Mouse (Mus musculus) embryo, embryonic 11 days (tissue): ENCODE measurements around the gene Itga6.

Source experiments
- DNase-seq: peaks from one replicate; pipeline ENCODE4 v3.0.0-alpha.2; 2015

Gene Itga6

GRCm38 (mm10) chr2:71764961-71765735 is 19.7 kb downstream of the Itga6 start:
- no peak for DNase-seq

DNA sequence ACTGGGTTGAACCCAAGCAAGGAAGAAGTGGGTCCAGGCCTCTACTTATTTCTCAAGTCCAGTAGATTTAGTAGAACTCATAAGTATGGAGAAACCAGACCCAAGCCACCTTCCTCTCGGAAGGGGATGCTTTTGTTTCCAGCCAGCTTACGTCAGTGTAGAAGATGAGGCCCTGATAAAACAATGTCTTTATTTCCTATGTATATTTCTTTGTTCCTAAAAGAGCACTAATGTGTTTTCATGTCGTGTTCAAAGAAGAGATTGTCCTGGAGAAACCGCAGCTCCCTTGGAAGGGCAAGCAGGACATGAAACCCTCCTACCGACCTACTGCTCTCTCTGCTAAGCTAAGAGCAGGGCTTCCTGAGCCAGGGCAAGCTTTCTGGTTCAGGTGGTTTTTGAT is 20.6 kb downstream of the Itga6 start:
- no peak for DNase-seq

DNA sequence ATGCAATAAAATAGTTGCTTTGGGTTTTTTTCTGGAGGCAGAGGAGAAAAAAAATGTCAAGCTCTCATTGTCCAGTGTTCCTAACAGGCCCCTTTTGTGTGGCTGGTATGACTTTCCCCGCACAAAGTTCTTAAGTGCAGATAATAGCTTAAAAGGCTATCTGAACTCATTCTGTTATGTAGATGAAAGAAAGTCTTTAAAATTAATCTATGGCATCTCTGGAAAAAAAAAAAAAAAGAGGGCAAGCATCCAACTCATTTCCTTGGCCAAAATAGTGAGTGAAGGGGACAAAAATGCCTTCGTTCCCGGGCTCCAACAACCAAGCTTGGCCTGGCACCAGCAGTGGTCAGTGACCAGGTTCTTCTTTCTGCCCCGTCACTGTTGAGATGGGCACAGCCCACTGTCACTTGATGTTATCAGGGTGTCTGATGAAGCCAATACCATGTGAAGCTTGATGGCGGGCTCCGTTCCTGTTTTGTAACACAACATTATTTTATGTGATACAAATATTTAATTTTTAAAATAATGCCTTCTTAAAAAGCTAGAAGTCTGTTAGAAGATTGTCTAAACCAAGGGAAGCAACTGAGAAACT is 21.7 kb downstream of the Itga6 start:
- DNase-seq: no peak

GRCm38 (mm10) chr2:71771762-71772161 is 26.3 kb downstream of the Itga6 start:
- DNase-seq: no peak

- DNase-seq: no peak
Observed at GRCm38 (mm10) chr2:71773714-71774113, 28.3 kb downstream of the Itga6 start.

DNA sequence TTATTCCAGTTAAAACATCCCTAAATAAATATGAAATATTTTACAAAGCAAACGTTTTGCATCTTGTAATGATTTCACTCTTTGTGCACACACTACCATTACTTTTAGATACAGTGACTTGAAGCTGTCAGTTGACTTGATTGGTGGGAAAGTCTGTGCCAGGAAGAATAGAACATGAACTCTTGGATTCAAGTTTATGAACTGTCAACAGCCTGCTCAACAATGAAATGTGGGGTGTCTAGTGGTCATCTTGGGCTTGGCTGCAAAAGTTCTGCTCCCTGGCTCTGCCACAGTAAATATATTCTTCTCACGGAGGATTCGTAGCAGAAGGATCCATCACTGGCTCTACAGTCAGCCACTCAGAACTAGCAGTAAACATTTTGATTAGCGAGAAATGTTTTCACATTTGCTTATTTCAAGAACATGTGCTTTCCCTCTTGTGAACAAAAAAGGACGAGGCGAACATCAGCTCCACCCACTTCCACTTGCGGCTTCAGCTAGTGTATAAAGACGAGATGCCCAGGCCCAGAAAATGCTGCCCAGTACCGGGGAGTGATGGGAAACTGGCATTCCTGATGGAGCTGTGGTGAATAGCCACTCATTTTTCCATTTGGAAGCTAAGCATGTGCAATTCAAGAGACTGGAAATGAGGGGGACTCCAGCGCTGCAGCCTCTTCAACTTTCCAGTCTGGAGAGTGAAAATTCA is 29.0 kb downstream of the Itga6 start:
- no peak for DNase-seq

GRCm38 (mm10) chr2:71775201-71775611 is 29.8 kb downstream of the Itga6 start:
- DNase-seq: peak; percentile 40

GRCm38 (mm10) chr2:71779266-71779888 is 34.0 kb downstream of the Itga6 start:
- peak; percentile 37 for DNase-seq

- DNase-seq: peak; percentile 22
Observed at GRCm38 (mm10) chr2:71780016-71780415, 34.6 kb downstream of the Itga6 start.

- DNase-seq: no peak
Observed at GRCm38 (mm10) chr2:71785260-71785659, 39.8 kb downstream of the Itga6 start.

GRCm38 (mm10) chr2:71786060-71786459 is 40.6 kb downstream of the Itga6 start:
- DNase-seq: no peak

- DNase-seq: peak; percentile 88
Observed at GRCm38 (mm10) chr2:71786591-71787155, 41.3 kb downstream of the Itga6 start.

- DNase-seq: peak; percentile 70
Observed at GRCm38 (mm10) chr2:71787156-71787590, 41.8 kb downstream of the Itga6 start.

DNA sequence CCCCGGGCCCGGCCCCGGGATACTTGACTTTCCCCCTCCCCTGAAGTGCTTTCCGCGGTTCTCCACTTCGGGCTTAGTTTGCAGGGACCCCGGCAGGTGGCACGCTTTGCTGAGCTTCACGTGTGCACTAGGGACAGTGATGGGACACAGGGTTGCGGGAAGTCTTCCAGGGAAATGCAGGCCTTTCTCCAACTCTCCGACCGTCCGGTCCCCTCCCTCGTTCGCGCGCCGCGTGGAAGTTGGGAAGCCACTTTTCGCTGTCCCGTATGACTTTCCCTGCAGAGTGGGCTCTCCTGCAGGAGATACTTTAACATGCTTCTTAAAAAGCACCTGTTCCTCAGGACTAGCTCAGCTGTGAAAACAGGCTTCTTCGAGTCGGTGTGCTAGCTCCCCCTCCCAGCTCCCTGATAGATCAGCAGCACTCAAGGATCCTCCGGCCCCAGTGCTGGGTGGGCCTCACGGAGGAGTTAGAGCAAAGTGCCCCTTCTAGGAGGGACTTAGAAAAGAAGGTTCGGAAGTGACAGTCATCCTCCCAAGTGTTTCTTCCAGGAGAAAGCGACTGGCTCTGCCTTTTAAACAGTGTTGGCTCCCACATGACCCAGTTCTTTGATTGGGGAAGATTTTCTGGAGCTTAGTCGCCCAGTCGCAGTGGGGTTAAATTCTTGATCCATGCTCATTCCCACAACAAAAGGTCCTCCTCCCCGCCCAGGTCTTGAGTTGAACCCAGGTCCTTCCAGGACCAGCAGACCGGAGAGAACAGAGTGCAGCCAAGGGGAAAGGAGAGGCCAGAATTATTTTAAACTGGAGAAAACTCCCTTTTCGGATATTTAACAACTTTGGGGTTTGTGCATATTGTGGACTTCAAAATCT is 42.4 kb downstream of the Itga6 start:
- DNase-seq: peak; percentile 65

GRCm38 (mm10) chr2:71790752-71791151 is 45.3 kb downstream of the Itga6 start:
- DNase-seq: no peak

DNA sequence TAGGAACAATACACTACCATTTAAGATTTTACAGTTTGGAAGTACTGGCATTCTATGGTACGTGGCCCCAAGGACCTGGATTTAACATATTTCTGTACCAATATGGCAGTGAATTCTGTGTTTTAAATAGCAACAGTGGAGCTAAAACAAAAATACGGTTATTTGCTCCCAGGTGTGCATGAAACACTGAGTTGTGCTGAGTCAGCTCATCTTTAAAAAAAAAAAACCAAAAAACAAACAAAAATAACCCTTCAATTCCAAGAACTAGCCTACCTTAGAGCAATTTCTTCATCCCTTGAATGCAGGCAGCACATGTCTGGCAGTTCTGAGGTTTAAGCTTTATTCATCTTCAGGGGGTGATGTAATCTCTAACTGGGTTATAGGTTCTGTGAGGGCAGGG is 45.8 kb downstream of the Itga6 start:
- no peak for DNase-seq

DNA sequence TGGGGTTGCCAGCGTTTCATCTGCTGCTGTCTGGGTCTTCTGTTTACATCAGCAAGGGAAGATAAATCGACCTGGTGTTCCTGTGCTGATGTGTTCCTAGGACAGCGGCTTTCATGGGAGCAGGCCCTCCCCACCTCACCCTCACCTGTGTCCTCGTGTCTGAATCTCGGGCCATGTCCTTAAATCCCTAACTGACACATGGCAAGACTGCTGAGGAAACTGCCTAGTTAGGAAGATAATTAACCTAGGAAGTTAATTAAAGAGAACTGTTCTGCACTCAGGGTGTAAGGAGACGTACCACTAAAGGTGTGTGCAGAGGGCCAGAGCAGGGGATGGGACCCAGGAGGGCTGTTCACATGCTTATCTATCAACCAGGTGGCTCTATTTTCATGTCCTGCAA is 48.7 kb downstream of the Itga6 start:
- DNase-seq: no peak

- DNase-seq: no peak
Observed at GRCm38 (mm10) chr2:71796787-71797186, 51.4 kb downstream of the Itga6 start.

GRCm38 (mm10) chr2:71800798-71801197 is 55.4 kb downstream of the Itga6 start:
- DNase-seq: no peak

GRCm38 (mm10) chr2:71801691-71802090 is 56.3 kb downstream of the Itga6 start:
- no peak for DNase-seq

DNA sequence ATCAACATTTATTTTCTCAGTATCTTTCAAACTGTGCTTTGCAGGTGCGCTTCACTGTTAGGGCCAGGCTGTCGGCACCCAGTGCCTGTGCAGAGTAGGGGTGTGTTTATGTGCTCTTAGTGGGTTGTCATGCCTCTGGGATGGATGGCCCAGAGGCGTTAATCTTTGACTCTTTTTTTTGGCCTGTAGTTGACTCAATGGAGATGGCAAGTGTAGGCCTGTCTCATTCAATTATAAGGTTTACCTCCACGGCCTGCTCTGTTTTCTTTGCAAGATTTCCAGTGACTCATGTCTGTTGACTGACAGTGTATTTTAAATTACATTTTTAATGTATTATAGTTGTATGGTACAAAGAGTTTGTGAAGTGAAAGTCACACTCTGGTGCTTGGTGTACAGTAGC is 56.7 kb downstream of the Itga6 start:
- DNase-seq: no peak

DNA sequence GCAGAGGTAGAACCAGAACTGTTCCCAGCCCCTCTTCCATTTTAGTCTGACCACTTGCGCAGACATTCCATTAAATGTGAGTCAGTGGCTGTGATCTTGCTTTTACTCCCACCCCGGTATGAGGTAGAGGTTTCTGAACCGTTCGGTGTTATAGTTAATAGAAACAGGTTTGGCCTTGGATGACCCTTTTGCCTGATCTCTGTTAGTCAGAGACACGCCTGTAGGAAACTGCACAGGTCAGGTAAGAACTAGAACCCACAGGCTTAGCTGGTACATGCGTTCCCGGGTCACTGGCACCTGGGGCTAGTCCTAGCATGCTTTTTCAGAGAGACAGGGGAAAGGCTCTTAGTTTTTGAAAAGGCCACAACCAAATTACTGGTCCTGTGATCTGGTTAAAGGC is 59.7 kb downstream of the Itga6 start:
- no peak for DNase-seq
